Mouse (Mus musculus) liver, embryonic 11.5 days (tissue): Measurements from ENCODE around the gene Ppp3ca. TPM values are rescaled to one million over a fixed set of nuclear protein-coding genes. Genes with fewer than 3 reads are reported as not detected.

ENCODE experiments used
- ATAC-seq: fragments of 200-750 bp; cut with Nextera tagmentation; replicated peaks from 2 replicates; pipeline ENCODE4 v1.8.0; 2017; ENCODE audit warnings: moderate number of reproducible peaks, mild to moderate bottlenecking, moderate TSS enrichment, moderate library complexity; ENCODE audit not compliant: low FRiP score
- DNase-seq: peaks from one replicate; pipeline ENCODE4 v3.0.0-alpha.2; 2017; ENCODE audit warnings: low spot score
- H3K27ac ChIP-seq: fragments of 300-500 bp; sonication (generic); 2 replicates; pipeline ENCODE4 v1.5.1; 2014; ENCODE audit warnings: mild to moderate bottlenecking, low read depth, low read length, control low read depth
- H3K27me3 ChIP-seq: fragments of 300-500 bp; sonication (generic); replicated peaks from 2 replicates; pipeline ENCODE4 v1.6.1; 2014; ENCODE audit warnings: low read length, mixed read lengths; ENCODE audit not compliant: control insufficient read depth, insufficient read depth
- H3K36me3 ChIP-seq: fragments of 300-500 bp; sonication (generic); 2 replicates; pipeline ENCODE4 v1.6.1; 2014; ENCODE audit warnings: mild to moderate bottlenecking, low read length, moderate library complexity, mixed read lengths; ENCODE audit not compliant: control insufficient read depth, insufficient read depth
- H3K4me1 ChIP-seq: fragments of 300-500 bp; sonication (generic); replicated peaks from 2 replicates; pipeline ENCODE4 v1.6.1; 2014; ENCODE audit warnings: low read length, mixed read lengths; ENCODE audit not compliant: control insufficient read depth, insufficient read depth
- H3K4me2 ChIP-seq: fragments of 300-500 bp; sonication (generic); 2 replicates; pipeline ENCODE4 v1.6.1; 2014; ENCODE audit warnings: mild to moderate bottlenecking, control low read depth, moderate library complexity
- H3K4me3 ChIP-seq: fragments of 300-500 bp; sonication (generic); 2 replicates; pipeline ENCODE4 v1.5.1; 2014; ENCODE audit warnings: low read depth, low read length, control low read depth
- H3K9ac ChIP-seq: fragments of 300-500 bp; sonication (generic); 2 replicates; pipeline ENCODE4 v1.6.1; 2014; ENCODE audit warnings: low read depth, low read length, control low read depth
- H3K9me3 ChIP-seq: fragments of 300-500 bp; sonication (generic); 2 replicates; pipeline ENCODE4 v1.6.1; 2016; ENCODE audit warnings: low read length, inconsistent platforms, mixed read lengths; ENCODE audit not compliant: control insufficient read depth
- WGBS: fragments of 180-500 bp; shearing (Covaris S2); extraction: QIAGEN DNeasy Blood & Tissue Kit; methylation state at CpG from one replicate; pipeline ENCODE4 v1.1.7; 2014; 5-methylcytosine and 5-hydroxymethylcytosine counted together
- polyA plus RNA-seq: library from polyadenylated mRNA; unstranded; fragments of >200 nt; fragmentation: Nextera tagmentation; extraction: Ambion mirVana; gene quantifications from 2 replicates; pipeline ENCODE4 v1.2.1, GENCODE M21; 2014

The Ppp3ca gene
- polyA plus RNA-seq, 1 experiment from 2014 or later = 30.7 TPM

DNA sequence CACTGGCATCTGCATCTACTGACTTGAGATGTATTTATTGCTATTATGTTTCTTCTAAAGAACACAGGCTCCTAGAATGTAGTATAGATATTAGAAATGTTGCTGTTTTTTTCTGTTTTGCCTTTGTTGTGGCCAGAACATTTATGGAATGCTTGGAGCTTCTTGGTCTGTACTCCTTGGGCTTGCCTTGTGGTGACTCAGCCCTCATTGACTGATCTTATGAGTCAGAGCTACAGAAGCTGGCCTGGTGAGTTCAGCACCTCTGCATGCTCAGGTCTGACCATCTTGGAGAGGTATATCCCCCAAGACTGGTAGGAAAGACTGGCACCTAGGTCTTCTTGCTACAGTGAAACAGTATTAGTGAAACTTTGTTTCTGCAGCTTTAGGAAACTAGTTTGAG lies 52.6 kb downstream of the Ppp3ca start:
- H3K4me1 ChIP-seq = no peaks in the 10 kb centered on the region
- H3K27ac ChIP-seq = no peak overlapping the region
- no peaks in the 10 kb centered on the region for H3K27me3 ChIP-seq
- H3K4me3 ChIP-seq = no peak overlapping the region
- no peaks in the 10 kb centered on the region for H3K36me3 ChIP-seq
- H3K4me2 ChIP-seq = no peak overlapping the region
- H3K9ac ChIP-seq = no peak overlapping the region
- ATAC-seq (no peak), DNase-seq (no peak)
- no peaks in the 10 kb centered on the region for H3K9me3 ChIP-seq

DNA sequence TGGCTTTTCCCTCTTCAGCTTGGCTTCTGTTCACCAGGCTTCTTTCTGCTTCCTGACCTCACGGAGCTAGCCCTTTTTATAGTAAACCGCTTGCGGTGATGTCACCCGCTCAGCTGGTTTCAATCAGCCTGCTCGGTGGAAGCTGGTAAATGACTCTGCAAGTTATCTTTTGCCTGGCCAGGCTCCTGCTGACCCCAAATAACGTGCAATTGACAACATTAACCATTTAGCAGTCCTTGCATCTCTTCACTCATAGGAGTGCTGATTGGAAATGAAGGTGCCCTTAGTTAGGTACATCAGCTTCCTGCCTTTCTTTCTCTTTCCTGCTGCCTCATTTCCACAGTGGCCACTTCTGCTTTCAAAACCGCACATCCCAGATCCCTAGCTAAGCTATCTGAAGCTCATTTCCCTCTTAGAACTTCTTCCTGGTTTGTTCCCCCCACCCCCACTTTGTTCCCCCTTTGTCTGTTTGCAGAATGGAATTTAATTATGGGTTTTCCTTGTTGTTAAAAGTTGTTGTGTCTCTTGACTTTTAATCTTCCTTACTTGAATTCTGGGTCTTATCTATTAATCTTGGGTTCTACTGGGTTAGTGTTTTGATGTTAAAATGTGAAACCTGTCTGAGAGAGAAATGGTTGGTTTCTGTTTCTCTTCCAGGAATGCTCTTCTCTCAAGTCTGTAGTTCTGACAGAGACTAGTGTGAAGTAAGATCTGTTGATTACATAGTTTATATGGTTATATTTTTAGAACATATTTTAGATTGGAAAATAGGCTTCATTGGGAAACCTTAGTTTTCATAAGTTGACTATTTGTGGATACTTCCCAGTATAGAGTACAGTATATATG lies 55.6 kb downstream of the Ppp3ca start:
- H3K4me3 ChIP-seq = no peak overlapping the region
- peak overlapping the region; percentile 32; the same call in 1 of the 2 replicates for H3K4me2 ChIP-seq
- no peak for DNase-seq

DNA sequence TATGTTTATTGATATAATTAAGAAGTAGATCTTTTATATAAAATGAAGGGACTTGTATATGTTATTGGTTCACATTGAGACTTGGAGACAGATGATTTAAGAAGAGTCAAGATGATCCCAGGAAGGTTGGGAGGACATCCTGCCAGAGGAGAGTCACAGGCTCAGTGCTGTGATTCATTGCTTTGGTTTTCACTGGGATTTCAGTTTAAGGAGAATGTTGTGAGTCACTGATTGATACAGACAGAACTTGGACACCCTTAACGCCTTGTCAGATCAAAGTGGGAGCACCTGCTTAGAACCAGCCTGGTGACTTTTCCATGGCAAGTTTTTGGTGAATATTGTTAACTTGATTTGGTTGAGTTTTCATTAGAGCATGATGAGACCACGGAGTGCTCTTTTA lies 58.0 kb downstream of the Ppp3ca start:
- no peak for ATAC-seq
- no peak for DNase-seq
- Histone ChIP-seq H3K27me3 (no peaks in the 10 kb centered on the region), H3K4me2 (no peak overlapping the region), H3K4me1 (no peaks in the 10 kb centered on the region), H3K4me3 (no peak overlapping the region), H3K9ac (no peak overlapping the region), H3K36me3 (no peaks in the 10 kb centered on the region), H3K27ac (no peak overlapping the region), H3K9me3 (no peaks in the 10 kb centered on the region)
- WGBS = 90% methylated on average over 2 of the region's 2 CpGs

More for the DNA sequence above, 55.6 kb downstream of the Ppp3ca start:
- no peak overlapping the region for H3K27ac ChIP-seq
- no peaks in the 10 kb centered on the region for H3K9me3 ChIP-seq
- WGBS = 20% methylated on average over 7 of the region's 7 CpGs
- ATAC-seq = 0 out of 2 replicates have a peak, but pooled peaks have one; percentile 26
- no peaks in the 10 kb centered on the region for H3K27me3 ChIP-seq
- H3K4me1 ChIP-seq = no peaks in the 10 kb centered on the region
- H3K36me3 ChIP-seq = no peaks in the 10 kb centered on the region
- no peak overlapping the region for H3K9ac ChIP-seq

DNA sequence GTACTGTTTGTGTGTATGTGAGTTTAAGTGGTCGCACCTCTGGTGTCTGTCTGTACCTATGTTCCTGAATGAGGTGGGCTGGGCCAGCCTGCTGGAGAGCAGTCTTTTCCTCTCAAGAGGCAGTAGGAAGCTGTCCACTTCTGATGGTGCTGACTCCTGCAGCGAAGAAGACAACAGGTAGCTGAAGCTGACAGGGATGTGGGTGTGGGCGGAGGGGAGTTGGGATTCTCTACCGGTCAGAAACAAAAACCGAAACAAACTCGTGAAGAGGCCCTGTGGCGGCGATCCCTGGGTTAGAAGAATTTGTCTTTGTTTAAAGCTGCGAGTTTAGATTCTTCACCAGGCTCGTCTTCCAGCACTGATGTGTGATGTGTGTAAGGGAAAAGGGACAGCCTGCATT lies 60.1 kb downstream of the Ppp3ca start:
- Histone ChIP-seq H3K9me3 (no peaks in the 10 kb centered on the region), H3K4me2 (no peak overlapping the region), H3K9ac (no peak overlapping the region), H3K36me3 (no peaks in the 10 kb centered on the region), H3K27me3 (no peaks in the 10 kb centered on the region), H3K4me1 (no peaks in the 10 kb centered on the region), H3K4me3 (no peak overlapping the region), H3K27ac (no peak overlapping the region)
- WGBS = 67% methylated on average over 10 of the region's 10 CpGs
- DNase-seq (no peak), ATAC-seq (no peak)

DNA sequence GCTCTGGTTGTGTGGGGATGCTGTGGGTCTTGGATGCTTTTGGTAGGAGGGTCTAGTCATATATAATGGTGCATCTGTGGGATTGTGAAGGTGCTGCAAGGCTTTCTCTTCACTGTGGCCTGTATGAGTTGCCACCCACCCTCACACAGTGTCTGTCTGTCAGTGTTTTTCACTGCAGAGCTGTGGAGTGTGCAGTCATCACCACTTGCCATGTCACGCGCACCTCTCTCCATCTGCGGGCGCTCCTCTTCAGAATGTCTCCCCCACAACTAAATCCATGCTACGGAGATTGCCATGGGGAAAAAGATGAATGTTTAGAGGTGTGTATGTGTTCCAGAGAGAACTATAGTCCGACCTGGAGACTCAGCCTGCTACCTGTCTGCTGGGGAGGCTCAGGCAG lies 61.7 kb downstream of the Ppp3ca start:
- H3K9ac ChIP-seq = no peak overlapping the region
- no peaks in the 10 kb centered on the region for H3K27me3 ChIP-seq
- H3K4me3 ChIP-seq = no peak overlapping the region
- no peaks in the 10 kb centered on the region for H3K4me1 ChIP-seq
- DNase-seq (no peak), ATAC-seq (no peak)
- H3K4me2 ChIP-seq = no peak overlapping the region
- no peaks in the 10 kb centered on the region for H3K9me3 ChIP-seq
- 86% methylated on average over 6 of the region's 6 CpGs for WGBS
- no peaks in the 10 kb centered on the region for H3K36me3 ChIP-seq
- no peak overlapping the region for H3K27ac ChIP-seq

DNA sequence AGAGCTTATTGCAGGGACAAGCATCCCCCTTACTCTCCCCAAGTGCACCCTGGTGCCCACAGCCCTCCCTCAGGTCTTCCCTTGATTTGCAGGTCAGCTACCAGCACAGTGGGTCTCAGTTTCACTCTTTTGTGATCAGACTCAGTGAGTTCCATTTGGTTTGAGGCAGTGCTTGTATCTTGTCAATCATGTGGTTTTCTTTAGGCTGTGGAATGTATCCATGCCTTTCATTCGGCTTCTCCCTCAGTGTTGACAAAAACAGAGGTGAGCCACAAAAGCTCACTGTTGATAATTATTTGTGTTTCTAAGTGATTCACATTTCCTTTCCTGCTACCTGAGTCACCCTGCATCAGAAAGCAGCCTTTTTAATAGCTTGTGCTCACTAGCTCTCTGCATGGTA lies 66.1 kb downstream of the Ppp3ca start:
- no peak for ATAC-seq
- Histone ChIP-seq H3K4me3 (no peak overlapping the region), H3K9me3 (no peaks in the 10 kb centered on the region), H3K27ac (no peak overlapping the region), H3K27me3 (no peaks in the 10 kb centered on the region), H3K9ac (no peak overlapping the region), H3K36me3 (no peaks in the 10 kb centered on the region), H3K4me2 (no peak overlapping the region), H3K4me1 (no peaks in the 10 kb centered on the region)
- no peak for DNase-seq
- 48% methylated on average over 1 of the region's 1 CpGs for WGBS

DNA sequence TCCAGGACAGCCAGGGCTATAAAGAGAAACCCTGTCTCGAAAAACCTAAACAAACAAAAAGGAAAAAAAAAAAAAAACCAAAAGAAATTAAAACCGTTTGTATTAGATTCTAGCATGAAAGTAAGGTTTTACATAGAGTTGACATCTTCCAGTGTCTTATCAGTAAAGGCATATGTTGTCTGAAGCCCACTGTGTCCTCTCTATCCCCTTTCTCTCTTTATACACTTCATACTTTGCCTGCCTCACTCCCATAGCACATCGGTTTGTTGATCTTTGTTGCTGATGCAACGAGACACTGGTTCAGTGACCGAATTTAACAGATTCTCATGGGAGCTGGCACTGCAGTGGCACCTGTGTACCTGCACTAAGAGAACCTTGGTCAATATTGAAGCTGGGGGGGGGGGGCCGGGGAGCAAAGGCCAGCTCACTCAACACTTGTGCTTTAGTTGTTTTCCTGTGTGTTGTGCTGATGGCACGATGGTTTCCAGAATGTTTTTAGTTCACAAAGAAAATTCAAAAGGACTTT lies 66.9 kb downstream of the Ppp3ca start:
- Histone ChIP-seq H3K9ac (no peak overlapping the region), H3K27me3 (no peaks in the 10 kb centered on the region), H3K27ac (no peak overlapping the region), H3K9me3 (no peaks in the 10 kb centered on the region), H3K4me3 (no peak overlapping the region), H3K4me2 (no peak overlapping the region), H3K36me3 (no peaks in the 10 kb centered on the region), H3K4me1 (no peaks in the 10 kb centered on the region)
- DNase-seq = no peak
- WGBS = 63% methylated on average over 7 of the region's 7 CpGs
- no peak for ATAC-seq

DNA sequence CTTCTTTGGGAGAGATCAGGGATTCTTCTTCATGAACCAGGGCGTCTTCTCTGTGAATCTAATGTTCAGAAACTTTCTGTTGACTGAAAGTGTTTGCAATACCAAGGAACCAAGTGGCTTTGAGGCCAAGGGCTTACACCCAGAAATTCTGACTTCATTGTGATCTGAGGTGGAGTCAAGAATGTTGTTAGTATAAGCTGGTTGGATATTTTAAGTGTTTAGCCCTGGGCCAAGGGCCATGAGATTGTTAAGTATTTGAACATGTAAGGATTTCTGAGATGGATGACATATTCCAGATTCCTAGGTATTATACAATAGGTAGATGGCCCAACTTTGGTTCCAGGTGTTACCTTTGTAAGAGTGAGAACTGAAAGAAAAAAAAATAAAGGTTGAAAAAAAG lies 68.5 kb downstream of the Ppp3ca start:
- no peak overlapping the region for H3K27ac ChIP-seq
- H3K27me3 ChIP-seq = no peaks in the 10 kb centered on the region
- no peak overlapping the region for H3K9ac ChIP-seq
- no peak overlapping the region for H3K4me3 ChIP-seq
- H3K9me3 ChIP-seq = no peaks in the 10 kb centered on the region
- ATAC-seq (no peak), DNase-seq (no peak)
- H3K4me1 ChIP-seq = peaks cover 4% of the 10 kb centered on the region; the same call in 1 of the 2 replicates
- H3K4me2 ChIP-seq = no peak overlapping the region
- WGBS = 96% methylated on average over 1 of the region's 1 CpGs
- H3K36me3 ChIP-seq = no peaks in the 10 kb centered on the region

DNA sequence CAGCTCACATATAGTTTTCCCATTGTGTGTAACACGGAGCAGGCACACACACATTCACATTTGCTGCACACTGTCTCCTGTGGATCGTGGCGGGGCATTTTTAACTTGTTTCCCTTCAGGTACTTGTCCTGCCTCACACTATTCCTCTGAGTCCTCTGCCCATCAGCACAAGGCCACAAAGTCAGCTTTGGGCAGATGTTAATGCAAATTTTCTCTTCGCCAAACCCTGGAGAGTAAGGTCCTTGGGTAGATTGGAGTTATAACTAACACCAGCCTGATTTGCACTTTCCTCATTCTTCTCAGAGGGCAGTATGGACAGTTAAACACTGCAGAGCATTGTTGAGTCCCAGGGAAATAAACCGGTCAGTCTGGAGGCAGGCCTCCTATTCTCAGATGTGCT lies 69.0 kb downstream of the Ppp3ca start:
- DNase-seq (no peak), ATAC-seq (no peak)
- H3K9ac ChIP-seq = no peak overlapping the region
- no peak overlapping the region for H3K4me3 ChIP-seq
- H3K4me1 ChIP-seq = peaks cover 4% of the 10 kb centered on the region; the same call in 1 of the 2 replicates
- WGBS = 89% methylated on average over 5 of the region's 5 CpGs
- H3K36me3 ChIP-seq = no peaks in the 10 kb centered on the region
- no peaks in the 10 kb centered on the region for H3K9me3 ChIP-seq
- no peaks in the 10 kb centered on the region for H3K27me3 ChIP-seq
- no peak overlapping the region for H3K27ac ChIP-seq
- H3K4me2 ChIP-seq = no peak overlapping the region
